ENCODE assay signal across 10 mouse cellular contexts in the genomic region with DNA sequence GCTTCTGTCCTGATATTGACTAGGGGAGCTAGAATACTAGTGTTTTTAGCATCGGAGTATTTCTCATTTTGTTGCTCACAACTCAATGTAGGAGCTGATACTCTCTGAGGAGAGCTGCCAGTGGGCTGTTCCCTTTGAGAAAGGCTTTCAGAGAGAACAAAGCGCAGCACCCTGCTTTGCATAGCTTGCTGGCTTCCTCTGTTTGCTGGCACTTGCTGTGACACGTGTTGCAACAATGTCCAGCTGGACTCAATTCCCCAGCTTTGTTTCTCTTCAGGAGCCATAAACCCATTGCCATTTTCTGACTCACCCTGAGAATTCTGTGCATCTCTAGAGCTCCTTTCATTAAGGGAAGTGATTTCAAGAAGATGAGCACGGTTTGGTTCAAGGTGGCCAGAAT.
DNase-seq lines count a peak whose midpoint lies in the region; ATAC-seq and TF ChIP-seq lines count a peak whose summit lies in the region.
"Had no signal": no experiment of that assay in that cellular context is flagged by ENCODE, and none has a peak within 500 bp of the region (broad histone marks: within the 10 kb centered on the region; RNA-seq: fewer than 3 reads in every experiment).

No protein-coding gene starts in this region.

- intact Hi-C loops in left cerebral cortex, postnatal 10 days (cut with DNase I) = no loop called here

- H3K4me2 ChIP-seq in neural tube, embryonic 11.5 days (ENCODE audit: low read depth) = no peak overlapping the region
- H3K4me2 ChIP-seq: lung, embryonic 15.5 days had no signal

- H3K27me3 ChIP-seq in neural tube, embryonic 11.5 days (ENCODE audit: control insufficient read depth, insufficient read depth, low read length) = no peaks in the 10 kb centered on the region
- no peaks in the 10 kb centered on the region for H3K27me3 ChIP-seq in small intestine, adult 2 months (ENCODE audit: control insufficient read depth, insufficient read depth, low read length)
- no peaks in the 10 kb centered on the region for H3K27me3 ChIP-seq in embryonic facial prominence, embryonic 10.5 days (replicated peaks; ENCODE audit: low read depth, poor library complexity, severe bottlenecking)
- H3K27me3 ChIP-seq: lung, embryonic 15.5 days had no signal

- H3K27ac ChIP-seq in neural tube, embryonic 11.5 days (ENCODE audit: low read depth, low read length) = no peak overlapping the region
- peak overlapping the region; percentile 5; the same call in 1 of the 2 replicates for H3K27ac ChIP-seq in small intestine, adult 2 months (ENCODE audit: insufficient read depth, low read depth, low read length)
- no peak overlapping the region for H3K27ac ChIP-seq in embryonic facial prominence, embryonic 10.5 days (replicated peaks)
- H3K27ac ChIP-seq: lung, embryonic 15.5 days had no signal

- H3K4me3 ChIP-seq in neural tube, embryonic 11.5 days (ENCODE audit: low read depth, low read length) = no peak overlapping the region
- H3K4me3 ChIP-seq in small intestine, adult 2 months (ENCODE audit: low read depth, low read length) = no peak overlapping the region
- H3K4me3 ChIP-seq in embryonic facial prominence, embryonic 10.5 days = no peak overlapping the region
- H3K4me3 ChIP-seq: lung, embryonic 15.5 days had no signal

- H3K9me3 ChIP-seq in neural tube, embryonic 11.5 days (ENCODE audit: control insufficient read depth, low read length) = no peaks in the 10 kb centered on the region
- no peaks in the 10 kb centered on the region for H3K9me3 ChIP-seq in embryonic facial prominence, embryonic 10.5 days
- H3K9me3 ChIP-seq: lung, embryonic 15.5 days had no signal

- DNase-seq in adrenal gland, postnatal 14 days = peak; percentile 30
- DNase-seq in adrenal gland, adult (ENCODE audit: inconsistent age in 2 of 2, low spot score in 1 of 2) = no peak
- no peak for DNase-seq in neural tube, embryonic 11.5 days (ENCODE audit: low spot score)
- DNase-seq in neural tube, embryonic 10.5 days (ENCODE audit: extremely low spot score, low spot score) = no peak
- peak; percentile 27 to 33 for DNase-seq in left cerebral cortex, postnatal 10 days (ENCODE audit: extremely low spot score in 1 of 2, low spot score in 2 of 2)
- DNase-seq in retina, postnatal 1 day = no peak
- DNase-seq in embryonic facial prominence, embryonic 10.5 days (ENCODE audit: low spot score) = no peak
- DNase-seq: thymus, postnatal 36 days had no signal

- WGBS in neural tube, embryonic 11.5 days = 41% methylated on average over 4 of the region's 4 CpGs
- WGBS in small intestine, adult 2 months = 78% methylated on average over 4 of the region's 4 CpGs
- WGBS in embryonic facial prominence, embryonic 10.5 days = 73% methylated on average over 4 of the region's 4 CpGs

- H3K9ac ChIP-seq in neural tube, embryonic 11.5 days (ENCODE audit: low read length) = no peak overlapping the region
- H3K9ac ChIP-seq: lung, embryonic 15.5 days had no signal

- ATAC-seq in neural tube, embryonic 11.5 days (ENCODE audit: insufficient read depth, low FRiP score, low TSS enrichment) = peak; percentile 67

- H3K36me3 ChIP-seq in neural tube, embryonic 11.5 days (ENCODE audit: control insufficient read depth, insufficient read depth, low read length) = no peaks in the 10 kb centered on the region
- H3K36me3 ChIP-seq in small intestine, adult 2 months (ENCODE audit: control insufficient read depth, insufficient read depth, low read length) = 0 out of 2 replicates have a peak, but pooled peaks cover 3% of the 10 kb centered on the region
- H3K36me3 ChIP-seq in embryonic facial prominence, embryonic 10.5 days (replicated peaks) = 0 out of 2 replicates have a peak, but pooled peaks cover 4% of the 10 kb centered on the region
- H3K36me3 ChIP-seq: lung, embryonic 15.5 days had no signal

- no peak for TF ChIP-seq CTCF in small intestine, adult 2 months (IDR thresholded peaks at IDR 0.05; ENCODE audit: extremely low read depth, insufficient read length, insufficient replicate concordance, low read depth, low read length)

- no peak for TF ChIP-seq POLR2A in small intestine, adult 2 months (IDR thresholded peaks at IDR 0.05; ENCODE audit: low read depth, low read length)

- no peaks in the 10 kb centered on the region for H3K4me1 ChIP-seq in neural tube, embryonic 11.5 days (ENCODE audit: control insufficient read depth, insufficient read depth, low read length)
- H3K4me1 ChIP-seq in small intestine, adult 2 months (ENCODE audit: control insufficient read depth, insufficient read depth, insufficient read length, low read length) = peaks cover 18% of the 10 kb centered on the region; the same call in 1 of the 2 replicates
- peaks cover 10% of the 10 kb centered on the region; the same call in 1 of the 2 replicates for H3K4me1 ChIP-seq in embryonic facial prominence, embryonic 10.5 days

Comparison
In these comparisons a context has a peak if more than half of its experiments do, and no peak if none do; other contexts are left out.
1. DNase-seq: peak in adrenal gland, postnatal 14 days (single experiment) and left cerebral cortex, postnatal 10 days (2 of 2); none in adrenal gland, adult (0 of 2), neural tube, embryonic 11.5 days (single experiment), neural tube, embryonic 10.5 days (single experiment), retina, postnatal 1 day (single experiment) and embryonic facial prominence, embryonic 10.5 days (single experiment).